Mouse (Mus musculus) limb, embryonic 12.5 days (tissue): ENCODE measurements around the gene Rreb1. TPM values are rescaled to one million over a fixed set of nuclear protein-coding genes. Genes with fewer than 3 reads are reported as not detected.

ENCODE experiments used
- ATAC-seq: fragments of 200-750 bp; cut with Nextera tagmentation; 2 replicates; pipeline ENCODE4 v1.8.0; 2017; ENCODE audit warnings: low read depth, moderate TSS enrichment; ENCODE audit not compliant: insufficient number of reproducible peaks, insufficient read depth, low FRiP score, low TSS enrichment
- H3K27ac ChIP-seq: fragments of 300-500 bp; sonication (generic); 2 replicates; pipeline ENCODE4 v1.5.1; 2016; ENCODE audit warnings: mild to moderate bottlenecking, moderate library complexity
- H3K27me3 ChIP-seq: fragments of 300-500 bp; sonication (generic); 2 replicates; pipeline ENCODE4 v1.6.1; 2016; ENCODE audit warnings: mild to moderate bottlenecking, moderate library complexity
- H3K36me3 ChIP-seq: fragments of 300-500 bp; sonication (generic); 2 replicates; pipeline ENCODE4 v1.6.1; 2016; ENCODE audit warnings: mild to moderate bottlenecking, moderate library complexity
- H3K4me1 ChIP-seq: fragments of 300-500 bp; sonication (generic); replicated peaks from 2 replicates; pipeline ENCODE4 v1.6.1; 2016
- H3K4me2 ChIP-seq: fragments of 300-500 bp; sonication (generic); 2 replicates; pipeline ENCODE4 v1.6.1; 2016; ENCODE audit warnings: mild to moderate bottlenecking, moderate library complexity
- H3K4me3 ChIP-seq: fragments of 300-500 bp; sonication (generic); replicated peaks from 2 replicates; pipeline ENCODE4 v1.5.1; 2016; ENCODE audit warnings: mild to moderate bottlenecking
- H3K9ac ChIP-seq: fragments of 300-500 bp; sonication (generic); replicated peaks from 2 replicates; pipeline ENCODE4 v1.6.1; 2016; ENCODE audit warnings: mild to moderate bottlenecking, moderate library complexity
- H3K9me3 ChIP-seq: fragments of 300-500 bp; sonication (generic); 2 replicates; pipeline ENCODE4 v1.6.1; 2016; ENCODE audit warnings: mild to moderate bottlenecking, moderate library complexity
- WGBS: fragments of 180-500 bp; shearing (Covaris S2); methylation state at CpG from one replicate; pipeline ENCODE4 v1.1.7; 2016; 5-methylcytosine and 5-hydroxymethylcytosine counted together
- polyA plus RNA-seq: library from polyadenylated mRNA; unstranded; fragments of >200 nt; fragmentation: Nextera tagmentation; extraction: Ambion mirVana; gene quantifications from 2 replicates; pipeline ENCODE4 v1.2.1, GENCODE M21; 2016

Rreb1 gene
- polyA plus RNA-seq, 1 experiment from 2014 or later = 7.7 TPM

DNA sequence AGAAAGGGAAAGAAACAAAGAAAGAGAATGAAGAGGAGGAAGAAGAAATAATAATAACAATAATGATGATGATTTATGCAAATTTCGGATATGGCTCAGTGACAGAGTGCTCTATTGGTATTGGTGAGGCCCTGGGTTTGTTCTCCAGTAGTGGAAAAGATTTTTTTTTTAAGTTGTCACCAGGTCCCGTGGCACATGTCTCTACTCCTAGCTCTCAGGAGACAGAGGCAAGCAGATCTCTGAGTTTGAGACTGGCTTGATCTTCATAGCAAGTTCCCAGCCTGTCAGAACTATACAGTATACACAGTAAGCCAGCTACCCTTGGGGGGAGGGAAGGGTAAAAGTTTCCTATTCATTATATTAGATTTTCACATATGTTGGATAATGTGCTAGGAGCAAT, 3.4 kb downstream of the Rreb1 start:
- Histone ChIP-seq H3K36me3 (no peaks in the 10 kb centered on the region), H3K4me3 (no peak overlapping the region), H3K9ac (no peak overlapping the region), H3K27ac (no peak overlapping the region), H3K4me1 (peaks cover 23% of the 10 kb centered on the region), H3K9me3 (no peaks in the 10 kb centered on the region), H3K4me2 (no peak overlapping the region), H3K27me3 (peaks cover 35% of the 10 kb centered on the region)
- 70% methylated on average over 2 of the region's 2 CpGs for WGBS
- no peak for ATAC-seq

DNA sequence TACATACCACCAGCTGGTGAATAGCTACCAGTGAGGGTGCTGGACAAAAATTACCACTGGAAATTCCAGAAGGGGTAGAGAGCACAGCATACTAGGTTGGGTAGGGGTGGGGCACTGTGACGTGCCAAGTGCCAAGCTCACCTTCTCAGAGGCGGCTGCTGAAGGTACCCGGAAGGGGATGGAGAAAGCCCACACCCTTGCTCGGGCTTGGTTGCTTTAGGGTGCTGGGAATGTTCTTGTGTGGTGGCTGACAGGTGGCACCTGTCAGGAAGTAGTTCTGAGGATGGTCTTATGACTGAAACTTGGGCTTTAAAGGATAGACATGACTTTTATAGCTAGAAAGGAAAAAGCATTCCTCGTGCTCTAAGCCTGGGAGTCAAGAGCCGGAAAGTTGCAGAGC, 3.9 kb downstream of the Rreb1 start:
- Histone ChIP-seq H3K4me1 (peaks cover 23% of the 10 kb centered on the region), H3K27ac (no peak overlapping the region), H3K9ac (no peak overlapping the region), H3K27me3 (peaks cover 31% of the 10 kb centered on the region), H3K4me2 (no peak overlapping the region), H3K36me3 (no peaks in the 10 kb centered on the region), H3K9me3 (no peaks in the 10 kb centered on the region), H3K4me3 (no peak overlapping the region)
- WGBS = 81% methylated on average over 6 of the region's 6 CpGs
- no peak for ATAC-seq

DNA sequence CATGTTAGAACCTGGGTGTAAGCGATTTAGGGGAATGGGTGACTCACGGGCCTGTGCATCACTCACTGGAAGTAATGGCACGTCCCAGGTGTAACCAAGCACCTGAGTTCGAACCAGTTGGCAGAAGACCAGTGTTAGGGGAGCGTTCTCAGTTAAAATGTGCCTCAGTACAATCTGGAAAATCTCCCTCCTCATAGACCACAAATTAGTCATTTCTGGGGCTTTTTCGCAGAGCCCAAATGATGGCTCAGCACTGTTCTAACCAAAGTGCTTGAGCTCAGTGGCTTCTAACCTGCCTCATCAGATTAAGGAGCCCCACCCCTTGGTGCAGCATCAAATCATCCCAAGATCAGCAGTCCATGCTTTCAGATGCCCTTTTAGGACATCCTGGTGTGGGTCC, 5.5 kb downstream of the Rreb1 start:
- Histone ChIP-seq H3K27ac (no peak overlapping the region), H3K36me3 (no peaks in the 10 kb centered on the region), H3K9me3 (no peaks in the 10 kb centered on the region), H3K9ac (no peak overlapping the region), H3K4me3 (no peak overlapping the region), H3K27me3 (peaks cover 19% of the 10 kb centered on the region), H3K4me1 (peaks cover 12% of the 10 kb centered on the region), H3K4me2 (no peak overlapping the region)
- ATAC-seq = no peak
- WGBS = 95% methylated on average over 6 of the region's 6 CpGs

GRCm38 (mm10) chr13:37784226-37784625, 6.0 kb downstream of the Rreb1 start:
- Histone ChIP-seq H3K36me3 (no peaks in the 10 kb centered on the region), H3K27ac (no peak overlapping the region), H3K4me2 (no peak overlapping the region), H3K27me3 (peaks cover 13% of the 10 kb centered on the region), H3K9ac (no peak overlapping the region), H3K9me3 (no peaks in the 10 kb centered on the region), H3K4me1 (peaks cover 6% of the 10 kb centered on the region), H3K4me3 (no peak overlapping the region)
- no peak for ATAC-seq
- WGBS = 84% methylated on average over 7 of the region's 7 CpGs

DNA sequence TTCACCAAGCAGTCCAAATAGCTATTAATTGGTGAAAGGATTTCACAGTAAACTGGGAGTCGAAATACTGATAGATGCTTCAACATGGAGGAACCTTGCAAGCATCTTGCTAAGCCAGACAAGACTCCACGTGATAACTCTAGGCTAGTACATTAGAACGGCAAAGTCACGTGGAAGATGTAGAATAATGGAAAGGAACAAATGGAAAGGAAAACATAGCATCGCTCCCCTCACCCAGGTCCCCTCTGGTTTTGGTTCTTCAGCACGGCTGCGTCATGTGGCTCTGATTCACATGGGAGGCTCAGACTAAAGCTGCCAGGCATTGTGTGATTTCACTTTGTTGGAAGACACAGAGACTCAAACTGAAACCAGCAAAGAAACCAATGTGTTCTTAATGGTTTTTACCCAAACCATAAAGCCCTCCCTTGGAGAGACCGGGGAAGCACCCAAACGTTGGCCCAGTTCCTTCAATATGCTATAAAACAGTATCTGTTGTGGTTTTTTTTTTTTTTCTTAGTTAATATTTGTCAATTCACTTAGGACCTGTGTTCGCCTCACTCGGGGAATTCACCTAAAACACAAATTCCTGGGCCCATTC, 14.6 kb downstream of the Rreb1 start:
- no peaks in the 10 kb centered on the region for H3K9me3 ChIP-seq
- no peaks in the 10 kb centered on the region for H3K4me1 ChIP-seq
- 0 out of 2 replicates have a peak, but pooled peaks cover 3% of the 10 kb centered on the region for H3K27me3 ChIP-seq
- H3K27ac ChIP-seq = no peak overlapping the region
- 90% methylated on average over 11 of the region's 11 CpGs for WGBS
- no peak for ATAC-seq
- H3K9ac ChIP-seq = no peak overlapping the region
- no peak overlapping the region for H3K4me3 ChIP-seq
- no peaks in the 10 kb centered on the region for H3K36me3 ChIP-seq
- H3K4me2 ChIP-seq = no peak overlapping the region

DNA sequence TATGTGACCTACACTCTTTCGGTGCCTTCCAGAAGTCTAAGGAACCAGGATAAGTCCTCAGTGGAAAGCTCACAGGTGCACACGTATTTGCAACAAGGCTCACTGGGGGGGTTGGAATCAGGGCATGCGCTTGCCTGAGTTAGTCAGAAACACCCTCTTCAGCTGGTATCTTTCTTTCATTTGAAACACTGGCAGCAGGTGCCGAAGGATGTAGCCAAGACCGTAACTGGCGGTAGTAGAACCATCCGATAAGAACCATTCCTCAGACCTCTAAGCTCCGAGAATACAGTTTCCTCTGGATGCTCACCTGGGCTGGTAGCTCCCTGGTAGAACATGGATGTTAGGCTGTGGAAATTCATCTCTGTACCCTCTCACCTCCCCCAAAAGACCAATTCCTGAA, 20.6 kb downstream of the Rreb1 start:
- Histone ChIP-seq H3K9ac (no peak overlapping the region), H3K36me3 (no peaks in the 10 kb centered on the region), H3K4me2 (no peak overlapping the region), H3K27ac (no peak overlapping the region), H3K4me3 (no peak overlapping the region), H3K9me3 (no peaks in the 10 kb centered on the region), H3K4me1 (peaks cover 7% of the 10 kb centered on the region), H3K27me3 (0 out of 2 replicates have a peak, but pooled peaks cover 3% of the 10 kb centered on the region)
- no peak for ATAC-seq
- WGBS = 94% methylated on average over 8 of the region's 8 CpGs

DNA sequence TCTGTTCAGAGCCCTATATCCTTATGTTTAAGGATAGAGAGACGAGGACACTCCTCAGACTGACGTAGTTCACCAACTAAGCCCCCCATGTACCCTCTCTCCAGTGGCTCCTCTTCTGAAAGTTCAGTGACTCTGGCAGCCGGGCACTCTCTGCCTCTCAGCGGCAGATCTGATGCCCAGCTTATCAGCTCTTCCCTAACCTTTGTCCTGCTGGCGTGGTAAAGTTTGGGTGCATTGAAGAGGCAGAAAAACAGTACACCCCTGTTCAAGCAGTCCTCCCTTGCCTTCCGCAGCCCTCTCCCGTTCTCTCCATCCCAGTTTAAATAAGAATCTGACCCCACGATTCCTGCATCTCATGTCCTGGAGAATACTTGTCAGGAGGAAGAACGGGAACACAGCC, 21.2 kb downstream of the Rreb1 start:
- Histone ChIP-seq H3K36me3 (no peaks in the 10 kb centered on the region), H3K4me1 (peaks cover 7% of the 10 kb centered on the region), H3K4me2 (no peak overlapping the region), H3K27me3 (0 out of 2 replicates have a peak, but pooled peaks cover 3% of the 10 kb centered on the region), H3K9ac (no peak overlapping the region), H3K4me3 (no peak overlapping the region), H3K27ac (no peak overlapping the region), H3K9me3 (no peaks in the 10 kb centered on the region)
- WGBS = 79% methylated on average over 9 of the region's 9 CpGs
- ATAC-seq = no peak

GRCm38 (mm10) chr13:37801101-37802075, 23.2 kb downstream of the Rreb1 start:
- Histone ChIP-seq H3K9me3 (no peaks in the 10 kb centered on the region), H3K4me3 (no peak overlapping the region), H3K36me3 (no peaks in the 10 kb centered on the region), H3K4me1 (peaks cover 7% of the 10 kb centered on the region), H3K27ac (no peak overlapping the region), H3K4me2 (no peak overlapping the region), H3K9ac (no peak overlapping the region), H3K27me3 (0 out of 2 replicates have a peak, but pooled peaks cover 3% of the 10 kb centered on the region)
- ATAC-seq = no peak
- WGBS = 69% methylated on average over 11 of the region's 11 CpGs

GRCm38 (mm10) chr13:37802246-37803003, 24.2 kb downstream of the Rreb1 start:
- Histone ChIP-seq H3K4me1 (peaks cover 7% of the 10 kb centered on the region), H3K9ac (no peak overlapping the region), H3K9me3 (no peaks in the 10 kb centered on the region), H3K27ac (no peak overlapping the region), H3K27me3 (0 out of 2 replicates have a peak, but pooled peaks cover 2% of the 10 kb centered on the region), H3K36me3 (no peaks in the 10 kb centered on the region), H3K4me3 (no peak overlapping the region), H3K4me2 (no peak overlapping the region)
- ATAC-seq = no peak
- 19% methylated on average over 6 of the region's 6 CpGs for WGBS

GRCm38 (mm10) chr13:37803244-37803643, 25.0 kb downstream of the Rreb1 start:
- Histone ChIP-seq H3K4me2 (no peak overlapping the region), H3K4me1 (peaks cover 7% of the 10 kb centered on the region), H3K27ac (no peak overlapping the region), H3K4me3 (no peak overlapping the region), H3K9me3 (no peaks in the 10 kb centered on the region), H3K9ac (no peak overlapping the region), H3K27me3 (no peaks in the 10 kb centered on the region), H3K36me3 (no peaks in the 10 kb centered on the region)
- ATAC-seq = no peak
- WGBS = 87% methylated on average over 5 of the region's 5 CpGs

GRCm38 (mm10) chr13:37804023-37804422, 25.8 kb downstream of the Rreb1 start:
- WGBS = 92% methylated on average over 5 of the region's 5 CpGs
- no peak overlapping the region for H3K27ac ChIP-seq
- no peaks in the 10 kb centered on the region for H3K36me3 ChIP-seq
- ATAC-seq = no peak
- no peak overlapping the region for H3K9ac ChIP-seq
- no peaks in the 10 kb centered on the region for H3K9me3 ChIP-seq
- H3K4me1 ChIP-seq = peaks cover 7% of the 10 kb centered on the region
- no peak overlapping the region for H3K4me2 ChIP-seq
- H3K4me3 ChIP-seq = no peak overlapping the region
- H3K27me3 ChIP-seq = no peaks in the 10 kb centered on the region
